Mouse (Mus musculus) heart, embryonic 15.5 days (tissue): Measurements from ENCODE around the gene Ntn4. TPM values are rescaled to one million over a fixed set of nuclear protein-coding genes. Genes with fewer than 3 reads are reported as not detected.
A peak's percentile ranks its signal among the peaks of the same experiment; 100 is the strongest.

Experiments used
- ATAC-seq: fragments of 200-750 bp; cut with Nextera tagmentation; replicated peaks from 2 replicates; pipeline ENCODE4 v1.8.0; 2017; ENCODE audit warnings: low read depth, moderate TSS enrichment; ENCODE audit not compliant: insufficient number of reproducible peaks, insufficient read depth, low FRiP score
- H3K27ac ChIP-seq: fragments of 300-500 bp; sonication (generic); 2 replicates; pipeline ENCODE4 v1.5.1; 2015; ENCODE audit warnings: mild to moderate bottlenecking, inconsistent platforms
- H3K27me3 ChIP-seq: fragments of 300-500 bp; sonication (generic); 2 replicates; pipeline ENCODE4 v1.6.1; 2015; ENCODE audit warnings: inconsistent platforms
- H3K36me3 ChIP-seq: fragments of 300-500 bp; sonication (generic); 2 replicates; pipeline ENCODE4 v1.6.1; 2015; ENCODE audit warnings: mild to moderate bottlenecking, inconsistent platforms
- H3K4me1 ChIP-seq: fragments of 300-500 bp; sonication (generic); replicated peaks from 2 replicates; pipeline ENCODE4 v1.6.1; 2015; ENCODE audit warnings: inconsistent platforms
- H3K4me2 ChIP-seq: fragments of 300-500 bp; sonication (generic); 2 replicates; pipeline ENCODE4 v1.6.1; 2015; ENCODE audit warnings: inconsistent platforms, mild to moderate bottlenecking, moderate library complexity
- H3K4me3 ChIP-seq: fragments of 300-500 bp; sonication (generic); 2 replicates; pipeline ENCODE4 v1.5.1; 2015; ENCODE audit warnings: mild to moderate bottlenecking, inconsistent platforms
- H3K9ac ChIP-seq: fragments of 300-500 bp; sonication (generic); 2 replicates; pipeline ENCODE4 v1.6.1; 2015; ENCODE audit warnings: mild to moderate bottlenecking, inconsistent platforms
- H3K9me3 ChIP-seq: fragments of 300-500 bp; sonication (generic); replicated peaks from 2 replicates; pipeline ENCODE4 v1.6.1; 2016; ENCODE audit warnings: inconsistent platforms
- WGBS: fragments of 180-500 bp; shearing (Covaris S2); methylation state at CpG from one replicate; pipeline ENCODE4 v1.1.7; 2015; ENCODE audit warnings: mixed read lengths; 5-methylcytosine and 5-hydroxymethylcytosine counted together
- polyA plus RNA-seq: library from polyadenylated mRNA; unstranded; fragments of >200 nt; fragmentation: Nextera tagmentation; extraction: Ambion mirVana; gene quantifications from 2 replicates; pipeline ENCODE4 v1.2.1, GENCODE M21; 2015

Gene Ntn4
- polyA plus RNA-seq, result 1.9 and 2.6 TPM in 2 replicates

DNA sequence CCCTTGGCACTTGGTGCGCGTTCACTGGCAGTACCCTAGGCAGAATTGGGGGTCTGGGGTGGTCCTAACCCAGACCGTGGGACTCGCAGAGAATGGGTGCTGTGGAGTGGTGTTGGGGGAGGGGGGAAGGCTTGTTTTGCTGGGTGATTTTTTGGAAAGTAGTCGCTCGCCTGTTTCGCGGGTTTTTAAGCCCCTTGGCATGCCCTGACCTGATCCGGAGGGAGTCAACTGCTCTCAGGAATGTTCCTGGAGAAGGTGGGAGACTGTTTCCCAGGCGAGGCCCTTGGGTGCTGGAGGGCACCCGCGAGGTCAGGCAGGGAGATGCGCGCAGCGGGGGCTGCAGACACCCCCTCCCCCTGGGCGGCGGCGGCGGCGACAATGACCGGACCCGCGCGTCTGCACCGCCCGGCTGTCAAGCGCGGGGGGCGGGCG is at the start of gene Ntn4:
Ntn4 (plus strand) TSS at position 161 of the 432 bp plus-strand sequence.
- peaks cover 26% of the 10 kb centered on the region for H3K4me1 ChIP-seq
- no peaks in the 10 kb centered on the region for H3K36me3 ChIP-seq
- peaks cover 81% of the 10 kb centered on the region for H3K27me3 ChIP-seq
- H3K27ac ChIP-seq, result peak within 1 kb of the TSS; percentile 61
- peak within 1 kb of the TSS; percentile 88 for H3K9ac ChIP-seq
- H3K4me3 ChIP-seq, result peak within 1 kb of the TSS; percentile 88
- no peak; the same call in 1 of the 2 replicates for ATAC-seq
- no peaks in the 10 kb centered on the region for H3K9me3 ChIP-seq
- peak within 1 kb of the TSS; percentile 98 for H3K4me2 ChIP-seq
- 8% methylated on average over 19 of the region's 30 CpGs for WGBS

GRCm38 (mm10) chr10:93592456-93592855 is 48.0 kb upstream of the Ntn4 start:
- no peak for ATAC-seq
- Histone ChIP-seq H3K9ac (no peak overlapping the region), H3K36me3 (peaks cover 2% of the 10 kb centered on the region; the same call in 1 of the 2 replicates), H3K27me3 (peaks cover 11% of the 10 kb centered on the region; the same call in 1 of the 2 replicates), H3K4me3 (no peak overlapping the region), H3K9me3 (no peaks in the 10 kb centered on the region), H3K4me1 (peaks cover 23% of the 10 kb centered on the region), H3K4me2 (no peak overlapping the region), H3K27ac (no peak overlapping the region)
- WGBS, result 57% methylated on average over 12 of the region's 12 CpGs

DNA sequence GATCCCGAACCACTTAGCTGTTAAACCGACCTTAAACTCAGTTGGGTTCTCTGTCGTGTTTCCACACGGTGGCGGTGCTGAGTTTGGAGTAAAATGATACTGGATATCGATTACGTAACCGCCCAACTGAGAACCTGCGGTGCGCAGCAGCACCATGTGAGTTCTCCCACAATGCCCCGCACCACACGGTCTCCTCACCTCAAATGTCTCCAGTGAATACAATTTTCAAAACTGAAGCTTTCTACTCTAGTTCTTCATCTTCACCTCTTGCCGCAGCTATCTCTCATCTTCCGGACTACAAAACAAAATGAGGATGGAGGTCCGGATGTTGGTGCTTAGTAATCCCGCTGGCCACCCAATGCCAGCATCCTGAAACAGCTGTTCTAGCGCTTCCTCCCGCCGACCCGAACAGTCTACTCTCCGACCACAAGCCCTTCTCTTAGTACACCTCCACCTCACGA is 46.4 kb upstream of the Ntn4 start:
- H3K4me3 ChIP-seq, result peak overlapping the region; percentile 48
- no peaks in the 10 kb centered on the region for H3K36me3 ChIP-seq
- no peak overlapping the region for H3K27ac ChIP-seq
- ATAC-seq, result no peak
- H3K4me1 ChIP-seq, result peaks cover 10% of the 10 kb centered on the region; the same call in 1 of the 2 replicates
- H3K9ac ChIP-seq, result 0 out of 2 replicates have a peak overlapping the region, but pooled peaks have one; percentile 12
- 3% methylated on average over 22 of the region's 22 CpGs for WGBS
- no peaks in the 10 kb centered on the region for H3K9me3 ChIP-seq
- H3K4me2 ChIP-seq, result peak overlapping the region; percentile 77
- peaks cover 11% of the 10 kb centered on the region; the same call in 1 of the 2 replicates for H3K27me3 ChIP-seq

DNA sequence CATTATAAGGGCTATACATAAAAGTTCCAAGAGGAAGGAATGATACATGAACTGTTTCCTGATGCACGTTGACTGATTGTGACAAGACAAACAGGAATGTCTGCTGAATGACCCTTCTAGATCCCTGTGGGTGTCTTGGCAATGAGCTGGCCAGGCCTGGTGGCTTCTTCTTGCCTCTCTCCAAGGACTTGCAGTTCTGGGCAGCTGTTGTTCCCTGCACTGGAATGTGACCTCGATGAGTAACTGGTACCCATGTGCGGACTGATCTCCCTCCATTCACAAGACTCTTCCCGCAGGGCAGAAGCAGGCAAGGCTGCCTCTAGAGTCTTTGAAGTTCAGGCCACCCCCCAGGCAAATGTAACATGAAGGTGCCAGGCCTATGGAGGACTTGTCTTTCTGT is 44.6 kb upstream of the Ntn4 start:
- no peak for ATAC-seq
- H3K4me2 ChIP-seq, result no peak overlapping the region
- H3K36me3 ChIP-seq, result no peaks in the 10 kb centered on the region
- H3K27me3 ChIP-seq, result peaks cover 11% of the 10 kb centered on the region; the same call in 1 of the 2 replicates
- H3K27ac ChIP-seq, result no peak overlapping the region
- H3K4me1 ChIP-seq, result peaks cover 6% of the 10 kb centered on the region; the same call in 1 of the 2 replicates
- H3K4me3 ChIP-seq, result no peak overlapping the region
- 57% methylated on average over 4 of the region's 4 CpGs for WGBS
- H3K9me3 ChIP-seq, result no peaks in the 10 kb centered on the region
- H3K9ac ChIP-seq, result no peak overlapping the region

- H3K4me3 ChIP-seq, result no peak overlapping the region
- H3K4me1 ChIP-seq, result peaks cover 6% of the 10 kb centered on the region; the same call in 1 of the 2 replicates
- no peak for ATAC-seq
- 67% methylated on average over 3 of the region's 3 CpGs for WGBS
- H3K36me3 ChIP-seq, result no peaks in the 10 kb centered on the region
- H3K9ac ChIP-seq, result no peak overlapping the region
- H3K27ac ChIP-seq, result no peak overlapping the region
- H3K4me2 ChIP-seq, result no peak overlapping the region
- no peaks in the 10 kb centered on the region for H3K9me3 ChIP-seq
- H3K27me3 ChIP-seq, result peaks cover 11% of the 10 kb centered on the region; the same call in 1 of the 2 replicates
Measured at GRCm38 (mm10) chr10:93596641-93597040, 43.8 kb upstream of the Ntn4 start.

DNA sequence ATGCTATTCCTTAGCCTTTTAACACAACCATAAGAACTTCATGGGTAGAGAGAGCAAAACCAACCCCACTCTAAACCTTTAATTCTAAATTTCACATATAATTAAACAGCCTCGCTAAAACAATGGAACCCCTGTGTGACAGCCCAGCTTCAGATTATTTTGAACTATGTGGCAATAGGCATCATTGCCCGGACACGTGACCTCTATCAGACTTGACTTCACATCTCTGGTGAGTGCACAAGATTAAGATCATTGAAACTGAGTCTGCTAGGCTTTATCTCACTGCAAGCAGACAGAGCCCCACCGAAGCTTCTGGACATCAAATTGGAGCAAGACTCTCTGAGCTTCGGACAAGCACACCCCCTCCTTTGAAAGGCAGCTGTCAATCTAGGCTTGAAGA is 38.2 kb upstream of the Ntn4 start:
- no peak overlapping the region for H3K9ac ChIP-seq
- H3K4me2 ChIP-seq, result no peak overlapping the region
- H3K4me1 ChIP-seq, result no peaks in the 10 kb centered on the region
- H3K4me3 ChIP-seq, result no peak overlapping the region
- no peaks in the 10 kb centered on the region for H3K27me3 ChIP-seq
- no peak for ATAC-seq
- H3K27ac ChIP-seq, result no peak overlapping the region
- no peaks in the 10 kb centered on the region for H3K9me3 ChIP-seq
- no peaks in the 10 kb centered on the region for H3K36me3 ChIP-seq
- 71% methylated on average over 5 of the region's 5 CpGs for WGBS

DNA sequence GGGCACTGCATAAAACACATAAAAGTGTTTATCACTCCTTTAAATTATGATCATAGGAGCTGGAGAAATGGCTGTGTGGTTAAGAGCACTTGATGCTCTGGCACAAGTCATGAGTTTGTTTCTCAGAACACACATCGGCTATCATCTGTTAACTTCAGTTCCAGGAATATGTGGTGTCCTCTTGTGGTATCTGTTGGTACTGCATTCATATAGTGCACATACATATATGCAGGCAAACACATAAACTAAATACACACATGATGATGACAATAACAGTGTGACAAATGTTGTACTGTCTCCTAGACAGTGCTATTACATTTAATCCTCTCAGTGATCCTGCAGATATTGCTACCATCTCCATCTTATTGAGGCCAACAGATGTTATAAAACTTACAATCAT is 37.2 kb upstream of the Ntn4 start:
- H3K4me1 ChIP-seq, result no peaks in the 10 kb centered on the region
- H3K27me3 ChIP-seq, result no peaks in the 10 kb centered on the region
- 94% methylated on average over 1 of the region's 1 CpGs for WGBS
- H3K9me3 ChIP-seq, result no peaks in the 10 kb centered on the region
- no peaks in the 10 kb centered on the region for H3K36me3 ChIP-seq
- H3K27ac ChIP-seq, result no peak overlapping the region
- ATAC-seq, result no peak
- H3K9ac ChIP-seq, result no peak overlapping the region
- H3K4me2 ChIP-seq, result no peak overlapping the region
- H3K4me3 ChIP-seq, result no peak overlapping the region

- Histone ChIP-seq H3K4me1 (no peaks in the 10 kb centered on the region), H3K9ac (no peak overlapping the region), H3K4me3 (no peak overlapping the region), H3K27me3 (no peaks in the 10 kb centered on the region), H3K9me3 (no peaks in the 10 kb centered on the region), H3K4me2 (no peak overlapping the region), H3K36me3 (no peaks in the 10 kb centered on the region), H3K27ac (no peak overlapping the region)
- ATAC-seq, result no peak
- WGBS, result 82% methylated on average over 9 of the region's 9 CpGs
Measured at GRCm38 (mm10) chr10:93606326-93606725, 34.2 kb upstream of the Ntn4 start.

DNA sequence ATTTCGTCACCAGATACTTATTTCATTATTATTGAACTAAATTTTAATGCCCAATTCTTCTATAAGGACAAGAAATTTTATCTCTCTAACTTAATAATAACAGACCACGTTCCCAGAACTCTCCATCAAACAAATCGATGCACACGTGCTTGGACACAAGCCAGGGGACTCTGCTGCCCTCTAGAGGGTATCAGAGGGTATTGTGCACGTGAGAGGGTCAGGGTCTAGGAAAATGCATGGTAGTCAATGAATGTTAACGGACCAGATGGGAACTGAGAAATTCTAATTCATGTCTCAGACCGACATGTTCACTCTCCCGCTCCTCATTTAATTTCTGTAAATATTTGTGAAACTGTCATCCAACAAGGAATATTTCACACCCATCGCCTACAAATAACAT is 32.4 kb upstream of the Ntn4 start:
- no peak overlapping the region for H3K4me2 ChIP-seq
- no peak for ATAC-seq
- no peaks in the 10 kb centered on the region for H3K36me3 ChIP-seq
- 66% methylated on average over 9 of the region's 9 CpGs for WGBS
- H3K4me3 ChIP-seq, result no peak overlapping the region
- no peaks in the 10 kb centered on the region for H3K4me1 ChIP-seq
- H3K9ac ChIP-seq, result no peak overlapping the region
- no peaks in the 10 kb centered on the region for H3K9me3 ChIP-seq
- H3K27ac ChIP-seq, result no peak overlapping the region
- H3K27me3 ChIP-seq, result no peaks in the 10 kb centered on the region

GRCm38 (mm10) chr10:93609236-93609635 is 31.2 kb upstream of the Ntn4 start:
- Histone ChIP-seq H3K9ac (no peak overlapping the region), H3K4me1 (no peaks in the 10 kb centered on the region)
- ATAC-seq, result no peak

GRCm38 (mm10) chr10:93610896-93611295 is 29.6 kb upstream of the Ntn4 start:
- no peaks in the 10 kb centered on the region for H3K27me3 ChIP-seq
- H3K9me3 ChIP-seq, result no peaks in the 10 kb centered on the region
- no peak overlapping the region for H3K27ac ChIP-seq
- ATAC-seq, result no peak
- no peaks in the 10 kb centered on the region for H3K4me1 ChIP-seq
- no peaks in the 10 kb centered on the region for H3K36me3 ChIP-seq
- WGBS, result 96% methylated on average over 1 of the region's 1 CpGs
- no peak overlapping the region for H3K4me3 ChIP-seq
- no peak overlapping the region for H3K9ac ChIP-seq
- no peak overlapping the region for H3K4me2 ChIP-seq

More at GRCm38 (mm10) chr10:93609236-93609635, 31.2 kb upstream of the Ntn4 start:
- Histone ChIP-seq H3K27ac (no peak overlapping the region), H3K9me3 (no peaks in the 10 kb centered on the region), H3K27me3 (no peaks in the 10 kb centered on the region), H3K36me3 (no peaks in the 10 kb centered on the region), H3K4me2 (no peak overlapping the region), H3K4me3 (no peak overlapping the region)
- WGBS, result 92% methylated on average over 7 of the region's 7 CpGs

GRCm38 (mm10) chr10:93611419-93612007 is 29.0 kb upstream of the Ntn4 start:
- no peak overlapping the region for H3K9ac ChIP-seq
- no peak for ATAC-seq

More at GRCm38 (mm10) chr10:93611419-93612007, 29.0 kb upstream of the Ntn4 start:
- H3K4me1 ChIP-seq, result no peaks in the 10 kb centered on the region
- WGBS, result 40% methylated on average over 18 of the region's 18 CpGs
- H3K27ac ChIP-seq, result no peak overlapping the region
- no peaks in the 10 kb centered on the region for H3K27me3 ChIP-seq
- H3K9me3 ChIP-seq, result no peaks in the 10 kb centered on the region
- no peak overlapping the region for H3K4me3 ChIP-seq
- no peaks in the 10 kb centered on the region for H3K36me3 ChIP-seq
- peak overlapping the region; percentile 37; the same call in 1 of the 2 replicates for H3K4me2 ChIP-seq
